Mouse (Mus musculus) adrenal gland, adult 2 months (tissue): ENCODE data around the gene 1810010H24Rik. TPM values are rescaled to one million over a fixed set of nuclear protein-coding genes. Genes with fewer than 3 reads are reported as not detected.
"Not testable (repeated sequence)": the region's sequence is repeated elsewhere in the genome, so short reads cannot be mapped to it uniquely, and the experiment has no call there.

Experiments
- DNase-seq: peaks from one replicate; pipeline ENCODE4 v3.0.0; 2021
- polyA plus RNA-seq: library from polyadenylated mRNA; depleted of rRNA; stranded (reverse); fragments of >200 nt; gene quantifications from 2 replicates; pipeline ENCODE4 v1.2.3, GENCODE M21; 2012; rRNA removed
- total RNA-seq, 2 experiments: library from RNA; stranded (reverse); gene quantifications; 2 replicates each; pipeline ENCODE4 v1.2.3; 2021

Gene 1810010H24Rik
- total and polyA plus RNA-seq, 3 experiments, result 2.0 to 3.1 (median 2.7) TPM

DNA sequence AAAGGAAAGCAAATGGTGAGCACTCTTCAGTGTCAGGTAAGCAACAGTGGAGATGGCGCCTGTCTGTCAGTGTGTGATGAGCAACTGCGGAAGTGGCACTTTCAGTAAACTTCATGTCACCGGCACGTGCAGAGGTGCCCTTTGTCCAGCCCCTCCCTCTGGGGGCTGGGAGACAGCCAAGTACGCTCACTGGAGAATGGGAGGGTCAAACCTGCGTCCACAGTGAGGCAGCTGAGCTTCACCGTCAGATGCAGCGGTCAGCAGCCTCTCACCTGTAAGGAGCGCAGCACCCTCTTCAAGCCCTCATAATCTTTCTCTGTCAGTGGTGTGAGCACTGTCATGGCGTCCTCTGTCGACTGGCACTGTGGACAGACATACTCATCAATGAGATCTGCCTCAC, 17.9 kb downstream of the 1810010H24Rik start:
- no peak for DNase-seq

DNA sequence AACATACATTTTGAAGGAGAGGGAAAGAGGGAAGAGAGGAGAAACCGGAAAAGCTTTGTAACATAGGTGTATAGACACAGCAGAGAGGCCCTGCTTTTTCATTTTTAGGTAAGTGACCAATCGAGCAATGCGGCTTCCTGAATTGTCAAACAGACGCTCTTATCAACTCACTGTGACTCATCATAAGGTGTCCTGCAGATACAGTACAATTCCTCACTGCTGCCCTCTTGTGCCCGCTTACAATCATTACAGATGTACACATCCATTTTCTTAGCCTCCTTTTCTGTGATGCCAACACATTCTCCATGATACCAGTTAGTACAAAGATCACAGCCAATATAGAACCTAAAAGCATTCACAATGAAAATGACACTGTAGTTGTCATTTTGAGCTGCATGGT, 18.8 kb downstream of the 1810010H24Rik start:
- peak; percentile 80 for DNase-seq

DNA sequence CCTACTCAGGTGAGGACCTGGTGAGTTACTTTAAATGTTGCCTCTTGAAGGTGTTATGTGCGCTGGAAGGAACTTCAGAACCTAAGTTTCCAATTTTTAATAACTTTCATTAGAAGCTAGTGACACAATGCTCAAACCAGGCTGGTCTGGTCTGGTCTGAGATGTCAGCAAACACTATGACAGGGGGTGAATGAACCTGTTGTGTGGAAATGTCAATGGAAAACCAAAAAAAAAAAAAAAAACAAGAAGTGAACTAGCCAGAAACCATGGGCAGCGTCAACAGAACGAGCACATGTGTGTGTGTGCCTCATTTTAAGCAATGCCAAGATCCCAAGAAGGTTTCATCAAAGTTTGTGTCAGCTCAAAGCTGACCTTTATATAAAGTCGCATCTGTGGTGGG, 20.1 kb downstream of the 1810010H24Rik start:
- no peak for DNase-seq

DNA sequence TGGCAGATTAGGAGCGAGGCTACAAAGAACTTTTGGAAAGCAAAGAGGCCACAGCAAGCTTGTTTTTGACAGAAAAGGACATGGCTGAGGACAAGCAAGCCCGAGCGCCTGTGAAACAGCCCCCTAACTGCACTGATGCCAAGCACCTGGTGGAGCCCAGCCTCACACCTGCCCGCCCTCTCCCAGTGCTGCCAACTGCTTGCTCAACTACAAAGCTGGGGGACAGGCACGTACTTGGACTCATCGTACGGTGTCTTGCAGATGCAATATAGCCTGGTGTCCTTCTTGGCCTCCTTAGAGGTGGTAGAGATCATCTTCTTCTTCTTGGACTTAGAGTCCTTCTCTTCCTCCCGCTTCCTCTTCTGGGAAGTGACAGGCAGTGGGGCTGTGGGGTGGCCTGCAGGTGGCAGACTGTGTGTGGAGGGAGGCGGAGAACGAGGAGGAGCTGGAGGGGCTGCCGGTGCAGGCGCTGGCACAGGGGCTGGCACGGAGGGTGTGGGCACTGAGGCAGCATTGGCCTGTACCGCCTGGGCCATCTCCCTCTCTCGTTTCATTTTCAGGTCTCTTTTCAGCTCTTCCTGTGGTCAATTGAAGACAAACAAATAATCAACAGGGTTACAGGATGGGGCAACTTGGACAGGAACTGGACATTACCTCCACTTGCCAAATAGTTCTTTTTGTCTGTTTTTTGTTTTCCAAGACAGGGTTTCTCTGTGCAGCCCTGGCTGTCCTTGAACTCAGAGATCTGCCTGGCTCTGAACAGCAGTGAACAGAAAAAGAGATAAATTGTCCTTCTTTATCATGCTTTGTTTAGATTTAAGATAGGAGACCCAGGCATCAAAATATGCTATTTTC, 21.5 kb downstream of the 1810010H24Rik start:
- DNase-seq, result no peak

DNA sequence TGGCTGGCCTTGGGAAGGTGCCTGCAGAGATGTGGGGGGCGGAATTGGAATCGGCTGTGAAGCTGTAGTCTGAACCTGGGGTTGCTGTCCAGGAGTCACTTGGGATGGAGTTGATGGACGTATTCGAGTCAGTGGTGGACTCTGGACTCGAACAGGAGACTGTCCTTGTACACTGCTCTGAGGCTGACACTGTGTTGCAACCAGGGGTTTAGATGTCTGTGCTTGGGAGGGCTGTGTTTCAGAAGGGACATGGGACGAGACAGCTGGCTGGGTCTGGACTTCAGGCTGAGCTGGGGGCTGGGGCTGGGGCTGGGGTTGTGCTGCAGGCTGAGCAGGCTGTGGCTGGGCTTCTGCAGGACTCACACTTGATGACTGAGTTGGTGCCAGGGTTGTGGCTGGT, 29.4 kb downstream of the 1810010H24Rik start:
- DNase-seq, result no peak

DNA sequence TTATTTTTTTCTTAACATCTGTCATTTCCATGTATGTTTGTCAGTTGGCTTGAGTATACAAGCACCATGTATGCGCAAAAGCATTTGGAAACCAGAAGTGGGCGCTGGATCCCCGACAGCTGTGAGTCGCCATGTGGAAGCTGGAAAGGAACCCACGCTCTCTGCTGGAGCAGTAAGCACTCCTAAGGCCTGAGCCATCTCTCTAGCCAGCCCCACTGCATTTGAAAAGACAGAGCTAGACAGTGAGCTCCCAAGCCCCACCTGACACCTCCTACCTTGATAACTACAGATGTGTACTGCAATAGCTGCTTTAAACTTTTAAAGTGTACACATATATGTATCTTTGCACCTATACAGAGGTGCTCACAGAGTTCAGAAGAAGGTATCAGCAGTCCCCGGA, 31.9 kb downstream of the 1810010H24Rik start:
- DNase-seq, result no peak

DNA sequence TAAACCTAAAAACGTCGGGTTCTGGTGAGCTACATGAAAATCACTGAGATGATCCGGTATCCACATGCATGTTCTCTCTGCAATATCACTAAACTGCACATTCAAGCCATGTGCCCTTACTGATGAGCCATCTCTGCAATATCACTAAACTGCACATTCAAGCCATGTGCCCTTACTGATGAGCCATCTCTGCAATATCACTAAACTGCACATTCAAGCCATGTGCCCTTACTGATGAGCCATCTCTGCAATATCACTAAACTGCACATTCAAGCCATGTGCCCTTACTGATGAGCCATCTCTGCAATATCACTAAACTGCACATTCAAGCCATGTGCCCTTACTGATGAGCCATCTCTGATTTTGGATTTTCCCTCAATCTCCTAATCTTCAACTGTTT, 34.2 kb downstream of the 1810010H24Rik start:
- not testable (repeated sequence) for DNase-seq

DNA sequence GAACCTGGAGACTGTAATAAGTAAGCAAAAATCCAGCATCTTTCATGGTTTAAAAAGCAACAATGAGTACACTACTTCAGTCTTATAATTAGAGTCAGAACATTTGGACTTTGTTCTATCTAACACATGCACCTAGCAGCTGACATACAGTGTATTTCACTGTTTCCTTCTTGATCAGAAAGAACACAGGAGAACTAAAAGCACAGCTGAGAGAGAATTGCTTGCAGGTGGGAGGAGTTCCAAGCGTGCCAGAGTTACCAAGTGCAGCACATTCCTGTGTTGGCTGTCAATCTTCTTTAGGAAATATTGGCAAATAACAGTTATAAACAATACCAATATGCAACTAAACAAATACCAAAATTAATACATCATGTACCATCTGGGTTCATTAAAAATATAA, 35.5 kb downstream of the 1810010H24Rik start:
- DNase-seq, result no peak

DNA sequence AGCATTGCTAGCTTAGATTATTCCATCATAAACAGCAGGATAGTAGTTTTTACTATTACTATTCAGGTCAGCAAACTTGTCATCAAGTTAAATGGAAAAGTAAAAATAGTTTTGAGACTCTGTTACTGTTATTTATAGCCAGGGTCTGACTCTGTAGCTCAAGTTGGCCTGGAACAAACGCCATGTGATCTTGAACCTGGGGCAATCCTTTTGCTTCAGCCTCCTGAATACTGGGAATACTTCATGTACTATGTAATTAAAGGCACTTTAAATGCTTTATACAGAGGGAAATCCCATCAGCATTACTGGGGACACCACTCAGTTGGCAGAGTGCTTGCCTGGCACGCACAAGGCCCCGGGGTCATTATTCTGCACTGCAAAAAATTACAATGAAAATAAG, 37.6 kb downstream of the 1810010H24Rik start:
- no peak for DNase-seq

DNA sequence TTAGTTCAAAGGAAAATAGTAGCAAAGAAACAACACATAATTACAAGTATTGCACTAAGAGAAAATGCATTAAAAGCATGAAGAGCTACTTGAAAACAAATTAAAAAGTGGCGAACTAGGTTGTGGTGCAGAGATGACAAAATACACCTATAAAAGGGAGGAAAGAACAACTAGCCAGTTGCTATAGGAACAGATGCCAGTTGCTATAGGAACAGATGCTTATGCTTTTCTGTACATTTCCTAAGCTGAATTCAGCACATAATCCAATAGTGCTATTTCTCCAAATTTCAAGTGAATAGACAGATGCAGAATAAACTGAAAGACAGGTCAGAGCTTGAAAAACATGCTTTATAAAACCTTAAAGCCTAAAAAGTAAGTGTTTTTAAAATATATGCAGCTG, 39.1 kb downstream of the 1810010H24Rik start:
- no peak for DNase-seq

DNA sequence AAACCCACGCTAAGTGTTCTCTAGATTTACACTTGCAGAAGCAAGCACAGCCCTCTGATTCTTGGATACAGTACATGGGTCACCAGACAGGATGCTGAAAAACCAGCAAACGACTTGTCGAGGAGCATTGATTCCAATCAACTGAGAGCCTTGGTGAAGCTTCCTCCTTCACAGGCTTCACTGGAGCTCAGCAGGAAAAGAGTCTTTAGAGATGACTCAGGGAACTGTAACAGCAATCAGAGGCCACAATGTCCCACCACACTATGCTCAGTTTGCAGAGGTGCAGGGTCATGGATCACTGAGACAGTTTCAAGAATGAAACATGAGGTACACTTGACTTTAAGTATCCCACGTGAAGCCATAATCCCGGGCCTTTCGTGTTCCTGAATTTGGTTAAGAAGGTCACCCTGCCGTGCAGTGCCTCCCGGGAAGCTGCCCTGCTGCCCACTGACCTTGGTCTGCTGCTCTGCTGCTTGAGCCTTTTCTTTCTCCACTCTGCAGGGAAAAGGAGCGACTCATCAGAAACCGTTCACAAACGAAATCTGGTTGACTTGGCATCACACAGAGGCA, 39.8 kb downstream of the 1810010H24Rik start:
- peak; percentile 59 for DNase-seq

Other genes starting within 250 kb of the 1810010H24Rik start
- gene Polg2, start 246.1 kb upstream of the 1810010H24Rik start, total RNA-seq, result 1 to 10 TPM; 3.3 to 6.2 TPM
- 6.0 and 8.1 TPM in 2 replicates for gene Polg2, start 246.1 kb upstream of the 1810010H24Rik start, polyA plus RNA-seq
- 1,000 to 10,000 TPM in 1 of 2 experiments, 100 to 1,000 TPM in 1; 763 to 1,110 TPM for gene Ddx5, start 236.5 kb upstream of the 1810010H24Rik start, total RNA-seq
- gene Ddx5, start 236.5 kb upstream of the 1810010H24Rik start, polyA plus RNA-seq, result 2,814 and 2,984 TPM in 2 replicates
- 10 to 100 TPM in 1 of 2 experiments, 1 to 10 TPM in 1; 7.1 to 12.5 TPM for gene Cep95, start 236.4 kb upstream of the 1810010H24Rik start, total RNA-seq
- gene Cep95, start 236.4 kb upstream of the 1810010H24Rik start, polyA plus RNA-seq, result 0.73 and 0.92 TPM in 2 replicates
- 10 to 100 TPM; 34.6 to 38.2 TPM for gene Smurf2, start 105.0 kb upstream of the 1810010H24Rik start, total RNA-seq
- gene Smurf2, start 105.0 kb upstream of the 1810010H24Rik start, polyA plus RNA-seq, result 3.6 and 4.7 TPM in 2 replicates
- 10 to 100 TPM; 33.6 to 34.8 TPM for gene Kpna2, start 26.1 kb upstream of the 1810010H24Rik start, total RNA-seq
- gene Kpna2, start 26.1 kb upstream of the 1810010H24Rik start, polyA plus RNA-seq, result 6.5 and 7.0 TPM in 2 replicates
- 10 to 100 TPM; 33.6 to 43.6 TPM for gene Bptf, start 106.4 kb downstream of the 1810010H24Rik start, total RNA-seq
- 22.1 and 22.4 TPM in 2 replicates for gene Bptf, start 106.4 kb downstream of the 1810010H24Rik start, polyA plus RNA-seq
- 10 to 100 TPM; 24.5 to 25.3 TPM for gene Nol11, start 163.7 kb downstream of the 1810010H24Rik start, total RNA-seq
- gene Nol11, start 163.7 kb downstream of the 1810010H24Rik start, polyA plus RNA-seq, result 2.1 and 2.6 TPM in 2 replicates